Mouse (Mus musculus): Measurements from ENCODE around the gene Dnajb12. TPM values are rescaled to one million over a fixed set of nuclear protein-coding genes. Genes with fewer than 3 reads are reported as not detected.

The Dnajb12 gene
- polyA plus RNA-seq, 1 experiment from 2014 or later: 23.8 TPM

- Histone ChIP-seq H3K4me1 (peaks cover 5% of the 10 kb centered on the region; the same call in 1 of the 2 replicates), H3K9ac (no peak overlapping the region), H3K36me3 (no peaks in the 10 kb centered on the region), H3K4me3 (no peak overlapping the region), H3K27me3 (no peaks in the 10 kb centered on the region), H3K27ac (no peak overlapping the region), H3K9me3 (replicated peaks) (no peaks in the 10 kb centered on the region), H3K4me2 (replicated peaks) (no peak overlapping the region)
- ATAC-seq (ENCODE audit: low FRiP score): no peak
- 92% methylated on average over 7 of the region's 7 CpGs for WGBS
These were observed 49.8 kb downstream of the Dnajb12 start for GRCm38 (mm10) chr10:59929205-59929604.

- peak; percentile 73 for ATAC-seq (ENCODE audit: low FRiP score)
- H3K27ac ChIP-seq: no peak overlapping the region
These were observed 51.6 kb downstream of the Dnajb12 start for GRCm38 (mm10) chr10:59930996-59931395.

GRCm38 (mm10) chr10:59932521-59932920 lies 53.2 kb downstream of the Dnajb12 start:
- Histone ChIP-seq H3K4me1 (peaks cover 11% of the 10 kb centered on the region; the same call in 1 of the 2 replicates), H3K27me3 (no peaks in the 10 kb centered on the region), H3K9ac (no peak overlapping the region), H3K36me3 (no peaks in the 10 kb centered on the region), H3K4me3 (no peak overlapping the region), H3K4me2 (replicated peaks) (no peak overlapping the region), H3K9me3 (replicated peaks) (no peaks in the 10 kb centered on the region), H3K27ac (no peak overlapping the region)
- no peak for ATAC-seq (ENCODE audit: low FRiP score)
- 81% methylated on average over 6 of the region's 6 CpGs for WGBS

More at GRCm38 (mm10) chr10:59930996-59931395, 51.6 kb downstream of the Dnajb12 start:
- H3K27me3 ChIP-seq: no peaks in the 10 kb centered on the region
- no peak overlapping the region for H3K9ac ChIP-seq
- WGBS: 31% methylated on average over 10 of the region's 10 CpGs
- peak overlapping the region; percentile 14; the same call in 1 of the 2 replicates for H3K4me2 ChIP-seq (replicated peaks)
- H3K9me3 ChIP-seq (replicated peaks): no peaks in the 10 kb centered on the region
- no peaks in the 10 kb centered on the region for H3K36me3 ChIP-seq
- H3K4me3 ChIP-seq: no peak overlapping the region
- peaks cover 7% of the 10 kb centered on the region; the same call in 1 of the 2 replicates for H3K4me1 ChIP-seq

GRCm38 (mm10) chr10:59934039-59934438 lies 54.7 kb downstream of the Dnajb12 start:
- H3K27ac ChIP-seq: no peak overlapping the region
- ATAC-seq (ENCODE audit: low FRiP score): no peak
- H3K4me1 ChIP-seq: peaks cover 11% of the 10 kb centered on the region; the same call in 1 of the 2 replicates
- H3K36me3 ChIP-seq: no peaks in the 10 kb centered on the region
- no peaks in the 10 kb centered on the region for H3K27me3 ChIP-seq
- WGBS: 26% methylated on average over 3 of the region's 3 CpGs
- no peak overlapping the region for H3K4me2 ChIP-seq (replicated peaks)
- no peak overlapping the region for H3K9ac ChIP-seq
- H3K9me3 ChIP-seq (replicated peaks): no peaks in the 10 kb centered on the region
- H3K4me3 ChIP-seq: no peak overlapping the region

GRCm38 (mm10) chr10:59936058-59936856 lies 56.9 kb downstream of the Dnajb12 start:
- no peak overlapping the region for H3K4me3 ChIP-seq
- H3K27me3 ChIP-seq: no peaks in the 10 kb centered on the region
- H3K4me1 ChIP-seq: 0 out of 2 replicates have a peak, but pooled peaks cover 6% of the 10 kb centered on the region
- ATAC-seq (ENCODE audit: low FRiP score): no peak
- H3K36me3 ChIP-seq: no peaks in the 10 kb centered on the region
- H3K9me3 ChIP-seq (replicated peaks): no peaks in the 10 kb centered on the region; the same call in 1 of the 2 replicates
- H3K27ac ChIP-seq: 0 out of 2 replicates have a peak overlapping the region, but pooled peaks have one; percentile 30
- whole genome bisulfite sequencing: 45% methylated on average over 8 of the region's 8 CpGs
- no peak overlapping the region for H3K9ac ChIP-seq
- no peak overlapping the region for H3K4me2 ChIP-seq (replicated peaks)

- no peak overlapping the region for H3K27ac ChIP-seq
- no peaks in the 10 kb centered on the region; the same call in 1 of the 2 replicates for H3K9me3 ChIP-seq (replicated peaks)
- WGBS: 89% methylated on average over 5 of the region's 5 CpGs
- no peak overlapping the region for H3K4me3 ChIP-seq
- H3K4me1 ChIP-seq: peaks cover 22% of the 10 kb centered on the region
- H3K4me2 ChIP-seq (replicated peaks): no peak overlapping the region
- H3K36me3 ChIP-seq: no peaks in the 10 kb centered on the region
- H3K27me3 ChIP-seq: no peaks in the 10 kb centered on the region
- H3K9ac ChIP-seq: no peak overlapping the region
- no peak for ATAC-seq (ENCODE audit: low FRiP score)
These were observed 59.3 kb downstream of the Dnajb12 start for GRCm38 (mm10) chr10:59938662-59939061.

GRCm38 (mm10) chr10:59939081-59939480 lies 59.7 kb downstream of the Dnajb12 start:
- no peak overlapping the region for H3K9ac ChIP-seq
- H3K4me1 ChIP-seq: peaks cover 23% of the 10 kb centered on the region
- no peak overlapping the region for H3K27ac ChIP-seq
- no peaks in the 10 kb centered on the region for H3K36me3 ChIP-seq
- 76% methylated on average over 1 of the region's 1 CpGs for WGBS
- no peaks in the 10 kb centered on the region for H3K27me3 ChIP-seq
- no peak for ATAC-seq (ENCODE audit: low FRiP score)
- H3K4me3 ChIP-seq: no peak overlapping the region
- no peaks in the 10 kb centered on the region; the same call in 1 of the 2 replicates for H3K9me3 ChIP-seq (replicated peaks)
- H3K4me2 ChIP-seq (replicated peaks): no peak overlapping the region

- Histone ChIP-seq H3K9ac (peak overlapping the region; percentile 54), H3K4me3 (peak overlapping the region; percentile 14; the same call in 1 of the 2 replicates), H3K4me2 (replicated peaks) (peak overlapping the region; percentile 48), H3K36me3 (no peaks in the 10 kb centered on the region), H3K27me3 (no peaks in the 10 kb centered on the region), H3K4me1 (peaks cover 18% of the 10 kb centered on the region), H3K27ac (peak overlapping the region; percentile 49), H3K9me3 (replicated peaks) (no peaks in the 10 kb centered on the region; the same call in 1 of the 2 replicates)
- ATAC-seq (ENCODE audit: low FRiP score): peak; percentile 7; the same call in 1 of the 2 replicates
- 52% methylated on average over 21 of the region's 21 CpGs for WGBS
These were observed 63.0 kb downstream of the Dnajb12 start for GRCm38 (mm10) chr10:59942281-59942846.

- H3K4me1 ChIP-seq: peaks cover 23% of the 10 kb centered on the region
- peak overlapping the region; percentile 49 for H3K27ac ChIP-seq
- H3K9ac ChIP-seq: peak overlapping the region; percentile 54
- peak overlapping the region; percentile 14; the same call in 1 of the 2 replicates for H3K4me3 ChIP-seq
- 3% methylated on average over 16 of the region's 16 CpGs for WGBS
- ATAC-seq (ENCODE audit: low FRiP score): peak; percentile 57
- H3K27me3 ChIP-seq: no peaks in the 10 kb centered on the region
- no peaks in the 10 kb centered on the region; the same call in 1 of the 2 replicates for H3K9me3 ChIP-seq (replicated peaks)
- H3K36me3 ChIP-seq: no peaks in the 10 kb centered on the region
- H3K4me2 ChIP-seq (replicated peaks): peak overlapping the region; percentile 48
These were observed 63.6 kb downstream of the Dnajb12 start for GRCm38 (mm10) chr10:59942847-59943420.

GRCm38 (mm10) chr10:59943421-59943989 lies 64.1 kb downstream of the Dnajb12 start:
- peak overlapping the region; percentile 49 for H3K27ac ChIP-seq
- H3K4me3 ChIP-seq: no peak overlapping the region
- 49% methylated on average over 13 of the region's 13 CpGs for WGBS

GRCm38 (mm10) chr10:59945416-59945815 lies 66.1 kb downstream of the Dnajb12 start:
- no peak overlapping the region for H3K4me2 ChIP-seq (replicated peaks)
- 97% methylated on average over 3 of the region's 3 CpGs for WGBS
- no peak overlapping the region for H3K9ac ChIP-seq
- no peak overlapping the region for H3K27ac ChIP-seq
- H3K9me3 ChIP-seq (replicated peaks): no peaks in the 10 kb centered on the region; the same call in 1 of the 2 replicates
- no peak overlapping the region for H3K4me3 ChIP-seq
- H3K4me1 ChIP-seq: peaks cover 43% of the 10 kb centered on the region
- no peak for ATAC-seq (ENCODE audit: low FRiP score)
- H3K27me3 ChIP-seq: no peaks in the 10 kb centered on the region
- peaks cover 7% of the 10 kb centered on the region; the same call in 1 of the 2 replicates for H3K36me3 ChIP-seq

More at GRCm38 (mm10) chr10:59943421-59943989, 64.1 kb downstream of the Dnajb12 start:
- no peaks in the 10 kb centered on the region for H3K36me3 ChIP-seq
- peaks cover 24% of the 10 kb centered on the region for H3K4me1 ChIP-seq
- H3K9me3 ChIP-seq (replicated peaks): no peaks in the 10 kb centered on the region; the same call in 1 of the 2 replicates
- H3K9ac ChIP-seq: no peak overlapping the region
- H3K27me3 ChIP-seq: no peaks in the 10 kb centered on the region
- peak overlapping the region; percentile 48 for H3K4me2 ChIP-seq (replicated peaks)
- ATAC-seq (ENCODE audit: low FRiP score): peak; percentile 74
